Mouse (Mus musculus) layer of hippocampus, adult 8-10 months (tissue): ENCODE measurements around the gene Baat. TPM values are rescaled to one million over a fixed set of nuclear protein-coding genes. Genes with fewer than 3 reads are reported as not detected.
"Not testable (repeated sequence)": the region's sequence is repeated elsewhere in the genome, so short reads cannot be mapped to it uniquely, and the experiment has no call there.

Experiments
- DNase-seq, 2 experiments: peaks; one replicate each; pipeline ENCODE4 v3.0.0; 2022; ENCODE audit warnings: low spot score in 2 of 2
- total RNA-seq, 4 experiments: library from RNA; stranded (reverse); gene quantifications; 2 replicates each; pipeline ENCODE4 v1.2.4; 2022

Gene Baat
- total RNA-seq, result under 1 TPM; 0.20 to 0.54 (median 0.26) TPM

- DNase-seq, result no peak
Measured at GRCm38 (mm10) chr4:49506386-49506785, at the start of gene Baat. Baat (minus strand) TSS chr4:49506557.

GRCm38 (mm10) chr4:49553380-49553779, 47.0 kb upstream of the Baat start:
- DNase-seq, result no peak

- DNase-seq, result no peak
Measured at GRCm38 (mm10) chr4:49549383-49549782, 43.0 kb upstream of the Baat start, which contains the start of gene Aldob. Aldob (minus strand) TSS chr4:49549546.

- no peak for DNase-seq
Measured at GRCm38 (mm10) chr4:49547544-49548219, 41.3 kb upstream of the Baat start.

- no peak for DNase-seq
Measured at GRCm38 (mm10) chr4:49546873-49547543, 40.7 kb upstream of the Baat start.

GRCm38 (mm10) chr4:49546026-49546425, 39.7 kb upstream of the Baat start:
- no peak for DNase-seq

- no peak for DNase-seq
Measured at GRCm38 (mm10) chr4:49540966-49541365, 34.6 kb upstream of the Baat start.

- DNase-seq, result no peak
Measured at GRCm38 (mm10) chr4:49539665-49540064, 33.3 kb upstream of the Baat start.

GRCm38 (mm10) chr4:49536671-49537070, 30.3 kb upstream of the Baat start:
- no peak for DNase-seq

GRCm38 (mm10) chr4:49535675-49536294, 29.4 kb upstream of the Baat start:
- DNase-seq, result no peak

GRCm38 (mm10) chr4:49535036-49535435, 28.7 kb upstream of the Baat start:
- no peak for DNase-seq

- peak; percentile 85 to 86 for DNase-seq
Measured at GRCm38 (mm10) chr4:49522576-49522975, 16.2 kb upstream of the Baat start.

- DNase-seq, result no peak
Measured at GRCm38 (mm10) chr4:49521346-49521745, 15.0 kb upstream of the Baat start.

- peak; percentile 98 for DNase-seq
Measured at GRCm38 (mm10) chr4:49520572-49521340, 14.4 kb upstream of the Baat start, which contains the start of the genes Mrpl50 and Zfp189. Mrpl50 (minus strand) TSS chr4:49521093. Zfp189 (plus strand) TSS chr4:49521176.

- DNase-seq, result no peak
Measured at GRCm38 (mm10) chr4:49519476-49519875, 13.1 kb upstream of the Baat start.

GRCm38 (mm10) chr4:49514441-49514840, 8.1 kb upstream of the Baat start:
- DNase-seq, result no peak

GRCm38 (mm10) chr4:49512636-49513035, 6.3 kb upstream of the Baat start:
- DNase-seq, result no peak

GRCm38 (mm10) chr4:49510236-49510835, 4.0 kb upstream of the Baat start:
- not testable (repeated sequence) for DNase-seq

- DNase-seq, result no peak
Measured at GRCm38 (mm10) chr4:49509183-49509582, 2.8 kb upstream of the Baat start.

GRCm38 (mm10) chr4:49503563-49503962, 2.8 kb downstream of the Baat start:
- no peak for DNase-seq
